Mouse (Mus musculus): ENCODE data around the gene Sorbs2.

DNA sequence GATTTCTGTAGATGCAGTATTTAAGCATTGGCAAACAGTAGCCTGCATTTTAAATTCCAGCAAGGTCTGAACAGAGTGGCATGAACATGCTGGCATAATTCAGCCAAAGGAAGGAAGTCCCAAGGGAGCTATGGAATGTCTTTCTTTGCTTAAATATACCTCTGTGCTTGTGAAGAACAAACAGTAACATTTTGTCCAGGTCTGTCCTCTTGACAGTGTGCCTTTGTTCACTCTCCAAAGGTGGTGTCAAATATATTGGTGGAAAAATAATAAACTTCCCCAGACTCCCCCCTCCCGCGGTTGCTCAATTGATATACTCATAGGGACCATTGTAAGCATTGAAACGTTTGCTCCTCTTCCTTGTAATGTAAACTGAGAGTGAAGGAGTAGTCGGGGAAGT is 154.0 kb downstream of the Sorbs2 start:
- TF ChIP-seq CTCF (conservative IDR thresholded peaks at IDR 0.05; ENCODE audit: insufficient read depth, insufficient read length, low read depth, low read length) (no peak), POLR2A (IDR thresholded peaks at IDR 0.05; ENCODE audit: low read depth, low read length) (no peak)

Measured in kidney, adult 2 months (tissue).